27 mouse cellular contexts compared by ENCODE assay signal in genomic region chr16:13866616-13867015, GRCm38 (mm10). TPM values are rescaled to one million over a fixed set of nuclear protein-coding genes. Genes with fewer than 3 reads are reported as not detected.
DNase-seq lines count a peak whose midpoint lies in the region; ATAC-seq and TF ChIP-seq lines count a peak whose summit lies in the region.
"Had no signal": no experiment of that assay in that cellular context is flagged by ENCODE, and none has a peak within 500 bp of the region (broad histone marks: within the 10 kb centered on the region; RNA-seq: fewer than 3 reads in every experiment).

No protein-coding gene starts in this region.

- no peak for DNase-seq in kidney, adult 18-20 months
- DNase-seq in liver, postnatal 0 days: no peak
- DNase-seq in liver, embryonic 11.5 days (ENCODE audit: low spot score): no peak
- DNase-seq in cerebellum, adult 11 months: no peak
- no peak for DNase-seq in gastrocnemius, postnatal 14 days
- DNase-seq: adrenal gland, postnatal 25 days; cerebellum, adult 8-10 months; cerebellum, postnatal 25 days; heart, adult 2 months; heart, postnatal 4 days; kidney, postnatal 4 days; liver, embryonic 13.5 days; lung, adult 2 months; lung, postnatal 4 days; right cerebral cortex, postnatal 25 days; thymus, adult 18-20 months had no signal

- TF ChIP-seq POLR2A in bone marrow macrophage, adult 2 months (IDR thresholded peaks at IDR 0.05; ENCODE audit: borderline replicate concordance, low read depth, low read length): no peak

- intact Hi-C loops in gastrocnemius, postnatal 14 days (cut with DNase I; ENCODE audit: low total_unique reads): no loop called here

- H3K27me3 ChIP-seq in kidney, embryonic 15.5 days: no peaks in the 10 kb centered on the region
- H3K27me3 ChIP-seq in liver, postnatal 0 days (ENCODE audit: insufficient read depth, low read length): no peaks in the 10 kb centered on the region
- H3K27me3 ChIP-seq in liver, embryonic 11.5 days (replicated peaks; ENCODE audit: control insufficient read depth, insufficient read depth, low read length): no peaks in the 10 kb centered on the region
- no peaks in the 10 kb centered on the region for H3K27me3 ChIP-seq in stomach, embryonic 16.5 days (ENCODE audit: control insufficient read depth, insufficient read depth, low read length)
- H3K27me3 ChIP-seq: forebrain, embryonic 15.5 days; heart, embryonic 12.5 days; hindbrain, embryonic 13.5 days; limb, embryonic 12.5 days; liver, embryonic 13.5 days; midbrain, embryonic 13.5 days; neural tube, embryonic 15.5 days; stomach, embryonic 15.5 days had no signal

- no peak for TF ChIP-seq EP300 in liver, postnatal 0 days (IDR thresholded peaks at IDR 0.05; ENCODE audit: low read depth)

- H3K27ac ChIP-seq in kidney, embryonic 15.5 days: peak overlapping the region; percentile 18; the same call in 1 of the 2 replicates
- H3K27ac ChIP-seq in liver, postnatal 0 days (ENCODE audit: low read depth): peak overlapping the region; percentile 26; the same call in 1 of the 2 replicates
- H3K27ac ChIP-seq in liver, embryonic 11.5 days (ENCODE audit: low read depth, low read length): no peak overlapping the region
- H3K27ac ChIP-seq in bone marrow macrophage, adult 2 months (ENCODE audit: insufficient read depth, low read depth, low read length): peak overlapping the region; percentile 61
- H3K27ac ChIP-seq in stomach, embryonic 16.5 days (ENCODE audit: low read length): peak overlapping the region; percentile 21; the same call in 1 of the 2 replicates
- H3K27ac ChIP-seq: forebrain, embryonic 15.5 days; heart, adult 2 months; limb, embryonic 12.5 days; liver, embryonic 13.5 days; midbrain, embryonic 13.5 days; neural tube, embryonic 15.5 days; stomach, embryonic 15.5 days had no signal

- 60% methylated on average over 5 of the region's 5 CpGs for WGBS in kidney, embryonic 15.5 days
- WGBS in liver, postnatal 0 days (ENCODE audit: insufficient replicate concordance): 38% methylated on average over 5 of the region's 5 CpGs
- WGBS in liver, embryonic 11.5 days: 69% methylated on average over 5 of the region's 5 CpGs
- WGBS in stomach, embryonic 16.5 days: 60% methylated on average over 5 of the region's 5 CpGs

- no peak for TF ChIP-seq CTCF in liver, postnatal 0 days (IDR thresholded peaks at IDR 0.05; ENCODE audit: low read depth)
- TF ChIP-seq CTCF in bone marrow macrophage, adult 2 months (IDR thresholded peaks at IDR 0.05; ENCODE audit: low read depth, low read length): no peak

- H3K9ac ChIP-seq in kidney, embryonic 15.5 days: no peak overlapping the region
- H3K9ac ChIP-seq in liver, postnatal 0 days (replicated peaks): no peak overlapping the region
- no peak overlapping the region for H3K9ac ChIP-seq in liver, embryonic 11.5 days (ENCODE audit: low read depth, low read length)
- no peak overlapping the region for H3K9ac ChIP-seq in stomach, embryonic 16.5 days (ENCODE audit: low read length)
- H3K9ac ChIP-seq: forebrain, embryonic 15.5 days; heart, embryonic 12.5 days; hindbrain, embryonic 13.5 days; limb, embryonic 12.5 days; liver, embryonic 13.5 days; midbrain, embryonic 13.5 days; neural tube, embryonic 15.5 days; stomach, embryonic 15.5 days had no signal

- H3K4me3 ChIP-seq in kidney, embryonic 15.5 days (replicated peaks): no peak overlapping the region
- no peak overlapping the region for H3K4me3 ChIP-seq in liver, postnatal 0 days (ENCODE audit: low read depth, low read length)
- no peak overlapping the region for H3K4me3 ChIP-seq in liver, embryonic 11.5 days (ENCODE audit: low read depth, low read length)
- H3K4me3 ChIP-seq in bone marrow macrophage, adult 2 months (ENCODE audit: insufficient read depth, low read length): no peak overlapping the region
- no peak overlapping the region for H3K4me3 ChIP-seq in stomach, embryonic 16.5 days (replicated peaks; ENCODE audit: low read length)
- H3K4me3 ChIP-seq: forebrain, embryonic 15.5 days; heart, adult 2 months; heart, embryonic 12.5 days; hindbrain, embryonic 13.5 days; limb, embryonic 12.5 days; liver, embryonic 13.5 days; midbrain, embryonic 13.5 days; neural tube, embryonic 15.5 days; stomach, embryonic 15.5 days had no signal

- H3K36me3 ChIP-seq in kidney, embryonic 15.5 days: peaks cover 55% of the 10 kb centered on the region
- H3K36me3 ChIP-seq in liver, postnatal 0 days (replicated peaks; ENCODE audit: insufficient read depth, low read length): peaks cover 23% of the 10 kb centered on the region
- H3K36me3 ChIP-seq in liver, embryonic 11.5 days (ENCODE audit: control insufficient read depth, insufficient read depth, low read length): peaks cover 4% of the 10 kb centered on the region; the same call in 1 of the 2 replicates
- H3K36me3 ChIP-seq in stomach, embryonic 16.5 days (ENCODE audit: control insufficient read depth, insufficient read depth, low read length): peaks cover 24% of the 10 kb centered on the region

- ATAC-seq in kidney, embryonic 15.5 days (replicated peaks; ENCODE audit: low FRiP score): no peak
- peak; percentile 53; the same call in 1 of the 2 replicates for ATAC-seq in liver, postnatal 0 days
- no peak for ATAC-seq in liver, embryonic 11.5 days (replicated peaks; ENCODE audit: low FRiP score)
- ATAC-seq in stomach, embryonic 16.5 days (ENCODE audit: insufficient read depth, low FRiP score): no peak
- ATAC-seq: CD4-positive, CD25-positive, alpha-beta regulatory T cell, adult 4 months; midbrain, embryonic 13.5 days had no signal

- no peaks in the 10 kb centered on the region for H3K9me3 ChIP-seq in kidney, embryonic 15.5 days (replicated peaks)
- H3K9me3 ChIP-seq in liver, postnatal 0 days (ENCODE audit: low read length): no peaks in the 10 kb centered on the region
- H3K9me3 ChIP-seq in liver, embryonic 11.5 days (ENCODE audit: control insufficient read depth, low read length): no peaks in the 10 kb centered on the region
- no peaks in the 10 kb centered on the region for H3K9me3 ChIP-seq in stomach, embryonic 16.5 days (replicated peaks; ENCODE audit: control insufficient read depth, low read length)
- H3K9me3 ChIP-seq: forebrain, embryonic 15.5 days; heart, embryonic 12.5 days; hindbrain, embryonic 13.5 days; limb, embryonic 12.5 days; liver, embryonic 13.5 days; midbrain, embryonic 13.5 days; neural tube, embryonic 15.5 days; stomach, embryonic 15.5 days had no signal

- H3K4me2 ChIP-seq in kidney, embryonic 15.5 days: no peak overlapping the region
- no peak overlapping the region for H3K4me2 ChIP-seq in liver, postnatal 0 days (ENCODE audit: low read depth, low read length)
- no peak overlapping the region for H3K4me2 ChIP-seq in liver, embryonic 11.5 days
- no peak overlapping the region for H3K4me2 ChIP-seq in stomach, embryonic 16.5 days (ENCODE audit: low read depth, low read length)
- H3K4me2 ChIP-seq: forebrain, embryonic 15.5 days; heart, embryonic 12.5 days; hindbrain, embryonic 13.5 days; limb, embryonic 12.5 days; liver, embryonic 13.5 days; midbrain, embryonic 13.5 days; neural tube, embryonic 15.5 days; stomach, embryonic 15.5 days had no signal

- 0 out of 2 replicates have a peak, but pooled peaks cover 9% of the 10 kb centered on the region for H3K4me1 ChIP-seq in kidney, embryonic 15.5 days
- H3K4me1 ChIP-seq in liver, postnatal 0 days (ENCODE audit: insufficient read depth): 0 out of 2 replicates have a peak, but pooled peaks cover 3% of the 10 kb centered on the region
- no peaks in the 10 kb centered on the region for H3K4me1 ChIP-seq in liver, embryonic 11.5 days (replicated peaks; ENCODE audit: control insufficient read depth, insufficient read depth, low read length)
- peaks cover 25% of the 10 kb centered on the region for H3K4me1 ChIP-seq in bone marrow macrophage, adult 2 months (ENCODE audit: control insufficient read depth, insufficient read depth, low read length)
- no peaks in the 10 kb centered on the region for H3K4me1 ChIP-seq in stomach, embryonic 16.5 days (ENCODE audit: control insufficient read depth, insufficient read depth, low read length)
- H3K4me1 ChIP-seq: midbrain, embryonic 13.5 days; stomach, embryonic 15.5 days had no signal

RNA-seq across cellular contexts. Expression of gene Pdxdc1, which starts 36.3 kb away (rescaled TPM):
- polyA plus RNA-seq in kidney, embryonic 15.5 days (2015; fragmentation: Nextera tagmentation; extraction: Ambion mirVana): 77.7 and 89.2 TPM in 2 replicates
- polyA plus RNA-seq in liver, postnatal 0 days (2015; fragmentation: Nextera tagmentation; extraction: Ambion mirVana): 24.7 and 27.5 TPM in 2 replicates
- 48.2 and 57.2 TPM in 2 replicates for polyA plus RNA-seq in liver, embryonic 11.5 days (2014; fragmentation: Nextera tagmentation; extraction: Ambion mirVana)
- 85.6 and 93.5 TPM in 2 replicates for polyA plus RNA-seq in bone marrow macrophage, adult 2 months (2012; ENCODE audit: insufficient read depth, insufficient read length, missing spikeins)
- polyA plus RNA-seq in stomach, embryonic 16.5 days (2015; fragmentation: Nextera tagmentation; extraction: Ambion mirVana): 115 and 122 TPM in 2 replicates
- 10 to 100 TPM; 40.7 to 42.3 TPM for total RNA-seq in gastrocnemius, postnatal 14 days (2021)

RNA-seq across cellular contexts. Expression of gene Mpv17l, which starts 36.3 kb away (rescaled TPM):
- polyA plus RNA-seq in kidney, embryonic 15.5 days (2015; fragmentation: Nextera tagmentation; extraction: Ambion mirVana): 7.5 and 7.7 TPM in 2 replicates
- 4.9 and 5.1 TPM in 2 replicates for polyA plus RNA-seq in liver, postnatal 0 days (2015; fragmentation: Nextera tagmentation; extraction: Ambion mirVana)
- polyA plus RNA-seq in liver, embryonic 11.5 days (2014; fragmentation: Nextera tagmentation; extraction: Ambion mirVana): 1.9 and 3.1 TPM in 2 replicates
- 4.8 and 5.8 TPM in 2 replicates for polyA plus RNA-seq in bone marrow macrophage, adult 2 months (2012; ENCODE audit: insufficient read depth, insufficient read length, missing spikeins)
- 11.1 and 13.2 TPM in 2 replicates for polyA plus RNA-seq in stomach, embryonic 16.5 days (2015; fragmentation: Nextera tagmentation; extraction: Ambion mirVana)
- total RNA-seq in gastrocnemius, postnatal 14 days (2021): 1 to 10 TPM; 2.8 to 2.9 TPM

RNA-seq across cellular contexts. Expression of gene Ntan1, which starts 48.0 kb away (rescaled TPM):
- 162 and 163 TPM in 2 replicates for polyA plus RNA-seq in kidney, embryonic 15.5 days (2015; fragmentation: Nextera tagmentation; extraction: Ambion mirVana)
- 34.3 and 39.4 TPM in 2 replicates for polyA plus RNA-seq in liver, postnatal 0 days (2015; fragmentation: Nextera tagmentation; extraction: Ambion mirVana)
- polyA plus RNA-seq in liver, embryonic 11.5 days (2014; fragmentation: Nextera tagmentation; extraction: Ambion mirVana): 83.8 and 84.4 TPM in 2 replicates
- polyA plus RNA-seq in bone marrow macrophage, adult 2 months (2012; ENCODE audit: insufficient read depth, insufficient read length, missing spikeins): 81.3 and 90.9 TPM in 2 replicates
- polyA plus RNA-seq in stomach, embryonic 16.5 days (2015; fragmentation: Nextera tagmentation; extraction: Ambion mirVana): 163 TPM in 2 replicates
- total RNA-seq in gastrocnemius, postnatal 14 days (2021): 10 to 100 TPM; 34.1 to 38.6 TPM
